Mouse (Mus musculus) embryonic facial prominence, embryonic 12.5 days (tissue): ENCODE data around the gene Cd38. TPM values are rescaled to one million over a fixed set of nuclear protein-coding genes. Genes with fewer than 3 reads are reported as not detected.

Source experiments
- ATAC-seq: fragments of 200-750 bp; cut with Nextera tagmentation; 2 replicates; pipeline ENCODE4 v1.8.0; 2017; ENCODE audit not compliant: insufficient number of reproducible peaks, insufficient read depth, low FRiP score, low TSS enrichment
- H3K27ac ChIP-seq: fragments of 300-500 bp; sonication (generic); 2 replicates; pipeline ENCODE4 v1.5.1; 2016; ENCODE audit warnings: mild to moderate bottlenecking
- H3K27me3 ChIP-seq: fragments of 300-500 bp; sonication (generic); 2 replicates; pipeline ENCODE4 v1.6.1; 2016; ENCODE audit warnings: mild to moderate bottlenecking, moderate library complexity
- H3K36me3 ChIP-seq: fragments of 300-500 bp; sonication (generic); 2 replicates; pipeline ENCODE4 v1.6.1; 2016; ENCODE audit warnings: mild to moderate bottlenecking
- H3K4me1 ChIP-seq: fragments of 300-500 bp; sonication (generic); 2 replicates; pipeline ENCODE4 v1.6.1; 2016
- H3K4me2 ChIP-seq: fragments of 300-500 bp; sonication (generic); replicated peaks from 2 replicates; pipeline ENCODE4 v1.6.1; 2016; ENCODE audit warnings: mild to moderate bottlenecking, moderate library complexity
- H3K4me3 ChIP-seq: fragments of 300-500 bp; sonication (generic); 2 replicates; pipeline ENCODE4 v1.5.1; 2016; ENCODE audit warnings: mild to moderate bottlenecking
- H3K9ac ChIP-seq: fragments of 300-500 bp; sonication (generic); 2 replicates; pipeline ENCODE4 v1.6.1; 2016; ENCODE audit warnings: mild to moderate bottlenecking, moderate library complexity
- H3K9me3 ChIP-seq: fragments of 300-500 bp; sonication (generic); 2 replicates; pipeline ENCODE4 v1.6.1; 2016; ENCODE audit warnings: mild to moderate bottlenecking, moderate library complexity
- WGBS: fragments of 180-500 bp; shearing (Covaris S2); methylation state at CpG from one replicate; pipeline ENCODE4 v1.1.7; 2016; 5-methylcytosine and 5-hydroxymethylcytosine counted together
- polyA plus RNA-seq: library from polyadenylated mRNA; unstranded; fragments of >200 nt; fragmentation: Nextera tagmentation; extraction: Ambion mirVana; gene quantifications from 2 replicates; pipeline ENCODE4 v1.2.1, GENCODE M21; 2016

Gene Cd38
- 9.1 and 9.5 TPM in 2 replicates for polyA plus RNA-seq

DNA sequence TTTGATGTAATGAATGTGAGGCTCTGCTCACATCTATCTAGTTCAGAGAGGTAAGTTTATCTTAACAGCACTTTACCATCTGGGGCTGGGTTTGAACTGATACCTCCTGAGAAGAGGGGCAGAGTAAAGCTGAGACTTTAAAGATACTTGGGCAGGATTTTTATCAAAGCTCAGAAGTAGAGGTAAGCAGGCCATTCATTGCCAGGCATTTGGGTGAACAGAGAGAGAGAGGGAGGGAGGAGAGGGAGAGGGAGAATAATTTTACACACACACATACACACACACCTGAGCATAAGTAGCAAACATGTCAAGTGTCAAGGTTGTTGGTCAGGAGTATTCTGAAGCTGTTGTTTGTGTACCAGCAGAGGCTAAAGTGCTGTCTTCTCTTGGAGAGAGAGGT lies at the start of gene Cd38:
Cd38 (plus strand) TSS at position 301 of the 400 bp plus-strand sequence.
- H3K9me3 ChIP-seq: no peaks in the 10 kb centered on the region
- 0 out of 2 replicates have a peak within 1 kb of the TSS, but pooled peaks have one; percentile 36 for H3K27ac ChIP-seq
- H3K9ac ChIP-seq: peak within 1 kb of the TSS; percentile 49
- no peaks in the 10 kb centered on the region for H3K36me3 ChIP-seq
- H3K4me2 ChIP-seq: peak within 1 kb of the TSS; percentile 67
- ATAC-seq: no peak
- peak within 1 kb of the TSS; percentile 41 for H3K4me3 ChIP-seq
- H3K27me3 ChIP-seq: no peaks in the 10 kb centered on the region
- peaks cover 8% of the 10 kb centered on the region; the same call in 1 of the 2 replicates for H3K4me1 ChIP-seq

DNA sequence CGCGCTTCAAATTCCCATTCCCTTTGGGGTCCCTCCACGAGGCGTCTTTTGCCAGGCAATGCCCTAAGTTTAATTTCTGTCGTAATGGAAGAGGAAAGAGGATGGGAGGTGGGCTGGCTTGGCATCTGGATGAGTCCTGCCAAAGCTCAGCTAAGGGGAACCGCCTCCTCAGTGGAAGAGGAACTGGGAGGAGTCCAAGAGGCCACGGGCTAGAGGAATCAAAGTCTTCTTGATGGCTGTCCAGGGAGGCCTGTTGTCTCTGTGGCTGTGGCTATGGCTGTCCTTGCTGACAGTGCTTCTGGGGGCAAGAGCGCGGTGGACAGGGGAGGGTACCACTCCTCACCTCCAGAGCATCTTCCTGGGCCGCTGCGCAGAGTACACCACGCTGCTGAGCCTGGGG lies 49.7 kb upstream of the Cd38 start, which contains the start of gene Bst1:
Bst1 (plus strand) TSS at position 191 of the 400 bp plus-strand sequence.
- Histone ChIP-seq H3K9ac (no peak within 1 kb of the TSS), H3K4me1 (no peaks in the 10 kb centered on the region), H3K4me2 (no peak within 1 kb of the TSS), H3K9me3 (no peaks in the 10 kb centered on the region), H3K27me3 (no peaks in the 10 kb centered on the region), H3K4me3 (no peak within 1 kb of the TSS), H3K36me3 (no peaks in the 10 kb centered on the region), H3K27ac (no peak within 1 kb of the TSS)
- no peak for ATAC-seq
- 51% methylated on average over 12 of the region's 12 CpGs for WGBS

GRCm38 (mm10) chr5:43820785-43821184 lies 47.6 kb upstream of the Cd38 start:
- H3K27me3 ChIP-seq: no peaks in the 10 kb centered on the region
- WGBS: 86% methylated on average over 11 of the region's 11 CpGs
- no peak overlapping the region for H3K27ac ChIP-seq
- H3K4me3 ChIP-seq: no peak overlapping the region
- ATAC-seq: no peak
- no peaks in the 10 kb centered on the region for H3K4me1 ChIP-seq
- no peaks in the 10 kb centered on the region for H3K9me3 ChIP-seq
- H3K36me3 ChIP-seq: no peaks in the 10 kb centered on the region
- no peak overlapping the region for H3K9ac ChIP-seq
- no peak overlapping the region for H3K4me2 ChIP-seq

DNA sequence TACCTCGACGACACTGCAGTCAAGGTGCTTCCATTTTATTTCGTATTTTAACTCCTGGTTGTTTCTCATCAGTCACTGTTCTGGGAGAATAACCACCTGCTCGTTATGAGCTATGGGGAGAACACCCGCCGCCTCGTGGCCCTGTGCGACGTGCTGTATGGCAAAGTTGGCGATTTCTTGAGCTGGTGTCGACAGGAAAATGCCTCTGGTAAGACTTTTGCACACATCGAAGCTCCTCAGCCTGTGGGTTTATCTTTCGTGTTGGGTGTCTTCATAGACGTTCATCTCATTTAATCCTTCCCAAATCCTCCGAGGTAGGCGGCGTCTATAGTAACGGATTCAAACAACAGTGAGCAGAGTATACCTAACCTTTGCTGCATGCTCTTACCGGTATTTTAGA lies 46.8 kb upstream of the Cd38 start, which contains the start of gene Fbxl5:
Fbxl5 (minus strand) TSS at position 101 of the 400 bp plus-strand sequence.
- Histone ChIP-seq H3K9ac (no peak within 1 kb of the TSS), H3K4me1 (no peaks in the 10 kb centered on the region), H3K4me3 (no peak within 1 kb of the TSS), H3K36me3 (no peaks in the 10 kb centered on the region), H3K27me3 (no peaks in the 10 kb centered on the region), H3K4me2 (no peak within 1 kb of the TSS), H3K9me3 (no peaks in the 10 kb centered on the region), H3K27ac (no peak within 1 kb of the TSS)
- 85% methylated on average over 19 of the region's 19 CpGs for WGBS
- no peak for ATAC-seq

GRCm38 (mm10) chr5:43822199-43822598 lies 46.2 kb upstream of the Cd38 start:
- whole genome bisulfite sequencing: 83% methylated on average over 8 of the region's 8 CpGs
- ATAC-seq: no peak
- Histone ChIP-seq H3K9ac (no peak overlapping the region), H3K27ac (no peak overlapping the region), H3K9me3 (no peaks in the 10 kb centered on the region), H3K36me3 (no peaks in the 10 kb centered on the region), H3K4me2 (no peak overlapping the region), H3K4me1 (no peaks in the 10 kb centered on the region), H3K4me3 (no peak overlapping the region), H3K27me3 (no peaks in the 10 kb centered on the region)

DNA sequence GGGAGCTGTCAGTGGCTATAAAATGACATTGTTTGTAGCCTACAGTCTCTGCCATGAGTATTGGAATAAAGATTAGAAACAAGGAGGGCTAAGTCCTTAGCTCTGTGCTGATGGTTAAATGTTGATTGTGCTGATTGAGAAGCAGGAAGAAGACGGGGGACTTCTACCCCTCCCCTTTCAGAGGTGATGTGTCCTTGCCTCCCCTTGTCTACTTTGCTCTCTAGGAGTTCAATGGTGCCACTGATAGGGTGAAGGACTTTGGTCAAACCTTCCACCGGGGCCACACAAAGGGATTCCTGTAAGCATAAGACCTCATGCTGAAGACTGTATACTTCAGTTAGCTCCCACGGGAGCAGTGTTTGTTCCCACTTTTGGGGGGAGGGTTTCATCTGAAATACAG lies 45.5 kb upstream of the Cd38 start:
- no peak for ATAC-seq
- Histone ChIP-seq H3K4me1 (no peaks in the 10 kb centered on the region), H3K9me3 (no peaks in the 10 kb centered on the region), H3K36me3 (no peaks in the 10 kb centered on the region), H3K9ac (no peak overlapping the region), H3K4me2 (no peak overlapping the region), H3K27me3 (no peaks in the 10 kb centered on the region), H3K27ac (no peak overlapping the region), H3K4me3 (no peak overlapping the region)
- WGBS: 79% methylated on average over 3 of the region's 3 CpGs

GRCm38 (mm10) chr5:43824580-43824979 lies 43.8 kb upstream of the Cd38 start:
- Histone ChIP-seq H3K4me3 (no peak overlapping the region), H3K9ac (no peak overlapping the region), H3K4me1 (no peaks in the 10 kb centered on the region), H3K27me3 (no peaks in the 10 kb centered on the region), H3K4me2 (no peak overlapping the region), H3K36me3 (no peaks in the 10 kb centered on the region), H3K9me3 (no peaks in the 10 kb centered on the region), H3K27ac (no peak overlapping the region)
- 88% methylated on average over 3 of the region's 3 CpGs for WGBS
- ATAC-seq: no peak

DNA sequence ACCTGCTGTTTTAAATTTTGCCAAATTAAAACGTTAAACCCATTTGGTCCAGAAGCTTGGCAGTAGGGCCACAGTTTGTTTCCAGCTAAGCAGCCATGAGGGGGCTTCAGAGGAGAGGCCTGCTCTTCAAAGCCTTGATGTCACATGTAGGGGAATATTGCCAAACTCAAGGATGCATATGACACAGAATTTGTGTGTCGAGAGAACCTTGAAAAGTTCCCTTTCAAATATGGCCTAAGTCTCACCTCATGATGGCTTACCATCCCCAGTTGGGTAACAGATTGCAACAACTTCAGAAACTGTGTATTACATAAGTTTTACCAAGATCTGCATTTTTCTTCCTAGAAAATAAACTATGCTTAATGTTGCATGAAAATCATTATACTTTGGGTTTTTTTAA lies 41.5 kb upstream of the Cd38 start:
- no peaks in the 10 kb centered on the region for H3K4me1 ChIP-seq
- H3K9ac ChIP-seq: no peak overlapping the region
- H3K9me3 ChIP-seq: no peaks in the 10 kb centered on the region
- WGBS: 87% methylated on average over 2 of the region's 2 CpGs
- no peaks in the 10 kb centered on the region for H3K36me3 ChIP-seq
- H3K4me2 ChIP-seq: no peak overlapping the region
- H3K4me3 ChIP-seq: no peak overlapping the region
- H3K27ac ChIP-seq: no peak overlapping the region
- ATAC-seq: no peak
- H3K27me3 ChIP-seq: no peaks in the 10 kb centered on the region

DNA sequence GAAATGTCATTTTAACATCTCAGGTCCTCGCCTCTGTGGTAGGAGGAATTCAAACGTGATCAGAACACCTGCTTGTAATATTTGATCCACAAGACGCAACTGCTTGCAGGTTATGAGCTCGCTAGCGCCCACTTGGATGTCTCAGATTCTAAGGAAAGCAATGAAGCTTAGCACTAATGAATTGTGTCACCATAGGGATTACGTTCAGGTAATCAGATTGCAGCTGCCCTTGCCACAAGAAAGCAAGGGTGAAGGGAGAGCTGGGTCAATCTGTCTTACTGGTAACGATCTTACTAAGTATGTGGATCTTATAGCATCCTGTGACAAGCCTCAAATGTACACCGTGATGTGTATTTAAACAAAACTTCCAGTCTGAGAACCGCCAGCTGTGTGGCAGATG lies 41.0 kb upstream of the Cd38 start:
- Histone ChIP-seq H3K9ac (no peak overlapping the region), H3K4me2 (no peak overlapping the region), H3K27ac (no peak overlapping the region), H3K9me3 (no peaks in the 10 kb centered on the region), H3K36me3 (no peaks in the 10 kb centered on the region), H3K4me1 (no peaks in the 10 kb centered on the region), H3K27me3 (no peaks in the 10 kb centered on the region), H3K4me3 (no peak overlapping the region)
- ATAC-seq: no peak
- WGBS: 67% methylated on average over 9 of the region's 9 CpGs

GRCm38 (mm10) chr5:43836590-43836989 lies 31.8 kb upstream of the Cd38 start:
- no peak overlapping the region for H3K4me2 ChIP-seq
- H3K9me3 ChIP-seq: no peaks in the 10 kb centered on the region
- 95% methylated on average over 7 of the region's 7 CpGs for WGBS
- H3K27me3 ChIP-seq: no peaks in the 10 kb centered on the region
- H3K36me3 ChIP-seq: no peaks in the 10 kb centered on the region
- no peak for ATAC-seq
- no peak overlapping the region for H3K4me3 ChIP-seq
- H3K27ac ChIP-seq: no peak overlapping the region
- no peak overlapping the region for H3K9ac ChIP-seq
- no peaks in the 10 kb centered on the region for H3K4me1 ChIP-seq

- Histone ChIP-seq H3K4me3 (no peak overlapping the region), H3K36me3 (no peaks in the 10 kb centered on the region), H3K27me3 (no peaks in the 10 kb centered on the region), H3K9me3 (no peaks in the 10 kb centered on the region), H3K4me2 (no peak overlapping the region), H3K27ac (no peak overlapping the region), H3K9ac (no peak overlapping the region), H3K4me1 (no peaks in the 10 kb centered on the region)
- no peak for ATAC-seq
- 50% methylated on average over 5 of the region's 5 CpGs for whole genome bisulfite sequencing
These were observed 31.0 kb upstream of the Cd38 start for GRCm38 (mm10) chr5:43837372-43837771.

DNA sequence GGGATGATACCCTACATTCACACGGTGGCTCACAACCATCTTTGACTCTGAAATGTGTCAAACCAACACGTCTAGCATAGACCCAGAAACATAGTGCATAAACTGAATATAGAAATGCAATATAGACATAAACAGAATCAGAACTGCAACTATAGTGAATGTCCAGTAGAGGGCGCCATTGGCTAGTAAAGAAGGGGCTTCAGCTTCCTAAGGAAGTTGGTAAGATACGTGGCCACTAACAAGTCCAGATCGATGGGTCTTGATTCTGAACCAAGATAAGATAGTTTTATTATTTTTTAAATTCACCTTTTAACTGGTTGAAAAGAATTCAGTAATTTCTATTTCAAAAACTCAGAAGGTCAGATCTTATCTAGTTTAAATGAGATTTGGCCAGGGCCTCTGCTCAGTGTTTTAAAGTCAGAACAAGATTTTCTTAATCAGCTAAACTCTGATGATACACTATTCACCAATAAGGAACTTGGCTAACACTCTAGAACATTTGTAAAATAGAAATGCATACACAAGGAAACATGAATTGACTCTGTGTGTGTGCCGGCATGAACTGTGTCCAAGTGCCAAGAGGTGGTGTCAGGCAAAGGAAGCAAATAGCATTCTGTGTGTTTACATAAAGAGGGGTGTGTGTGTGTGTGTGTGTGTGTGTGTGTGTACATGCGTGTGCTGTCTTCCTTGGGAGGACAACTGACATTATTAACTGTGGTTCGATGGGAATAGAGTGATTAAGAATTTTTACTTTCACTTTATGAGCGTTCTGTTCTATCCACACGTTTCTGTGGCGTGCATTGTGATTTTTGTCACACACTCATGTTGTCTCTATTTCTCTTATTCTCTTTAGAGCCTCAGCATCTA lies 27.0 kb upstream of the Cd38 start:
- 51% methylated on average over 11 of the region's 11 CpGs for WGBS
- Histone ChIP-seq H3K4me3 (no peak overlapping the region), H3K9me3 (peaks cover 5% of the 10 kb centered on the region; the same call in 1 of the 2 replicates), H3K36me3 (no peaks in the 10 kb centered on the region), H3K4me2 (no peak overlapping the region), H3K4me1 (0 out of 2 replicates have a peak, but pooled peaks cover 5% of the 10 kb centered on the region), H3K27ac (no peak overlapping the region), H3K27me3 (no peaks in the 10 kb centered on the region), H3K9ac (no peak overlapping the region)
- no peak for ATAC-seq
